Mouse (Mus musculus) lung, postnatal 36 days (tissue): ENCODE results near the gene Gas2l3.

Source experiments
- DNase-seq: peaks from one replicate; pipeline ENCODE4 v3.0.0; 2022; ENCODE audit warnings: mixed read lengths

The Gas2l3 gene

DNA sequence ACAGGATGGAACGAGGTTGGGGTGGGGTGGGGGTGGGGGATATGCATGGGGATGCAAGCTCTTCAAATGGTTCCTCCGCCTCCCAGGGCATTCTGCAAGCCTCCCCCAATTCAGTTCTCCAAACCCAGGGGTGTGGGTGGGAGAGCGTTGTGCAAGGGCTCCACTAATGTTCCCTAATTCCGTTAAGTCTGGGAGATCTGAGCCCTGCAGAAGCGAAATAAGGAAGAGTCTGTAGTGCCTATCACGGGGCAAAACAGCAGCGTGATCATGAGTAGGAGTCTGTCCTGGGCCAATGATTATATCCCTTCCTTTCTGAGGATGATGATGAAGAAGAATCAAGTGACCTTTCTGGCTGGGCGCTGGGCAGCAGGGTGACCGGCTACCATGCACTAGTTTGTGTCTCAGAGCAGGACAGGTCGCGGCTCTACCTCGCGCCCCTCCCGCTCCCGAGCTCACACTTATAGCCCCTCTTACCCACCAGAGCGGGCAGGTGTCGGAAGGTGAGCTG is 598 bp downstream of the Gas2l3 start:
- DNase-seq = peak; percentile 73

DNA sequence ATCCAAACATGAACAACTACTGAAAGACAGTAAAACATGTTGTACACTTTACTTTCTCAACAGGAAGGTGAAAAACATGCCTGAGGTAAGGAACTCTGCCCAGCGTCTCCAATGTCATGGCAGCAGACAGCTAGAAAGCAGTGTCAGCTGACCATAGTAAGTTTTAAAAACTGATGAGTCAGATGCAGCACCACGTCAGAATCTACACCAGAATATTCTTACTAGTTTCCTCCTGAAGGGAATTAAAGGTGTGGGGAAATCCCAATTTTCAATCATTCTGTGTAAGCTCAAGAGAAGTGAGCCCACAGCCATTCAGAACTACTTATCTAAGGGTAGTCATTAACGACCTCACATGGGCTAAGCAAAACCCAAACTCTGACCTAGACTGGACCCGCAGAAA is 1.1 kb downstream of the Gas2l3 start:
- no peak for DNase-seq

DNA sequence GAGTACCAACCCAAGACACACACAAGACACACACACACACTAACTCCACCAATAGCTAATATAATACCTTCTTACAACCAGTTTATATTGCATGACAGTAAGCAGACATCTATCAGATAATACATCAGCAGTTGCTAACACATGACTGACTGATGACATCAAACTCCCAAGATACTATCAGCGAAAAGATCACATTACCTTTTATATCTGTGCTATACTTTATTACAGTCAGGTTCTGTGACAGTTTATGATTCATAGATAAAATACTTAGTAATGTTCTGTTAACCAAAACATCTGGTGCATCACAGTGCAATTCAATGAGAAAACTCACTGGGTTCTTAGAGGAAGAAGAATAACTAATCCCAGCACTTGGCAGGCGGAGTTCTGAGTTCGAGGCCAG is 1.8 kb downstream of the Gas2l3 start:
- no peak for DNase-seq

DNA sequence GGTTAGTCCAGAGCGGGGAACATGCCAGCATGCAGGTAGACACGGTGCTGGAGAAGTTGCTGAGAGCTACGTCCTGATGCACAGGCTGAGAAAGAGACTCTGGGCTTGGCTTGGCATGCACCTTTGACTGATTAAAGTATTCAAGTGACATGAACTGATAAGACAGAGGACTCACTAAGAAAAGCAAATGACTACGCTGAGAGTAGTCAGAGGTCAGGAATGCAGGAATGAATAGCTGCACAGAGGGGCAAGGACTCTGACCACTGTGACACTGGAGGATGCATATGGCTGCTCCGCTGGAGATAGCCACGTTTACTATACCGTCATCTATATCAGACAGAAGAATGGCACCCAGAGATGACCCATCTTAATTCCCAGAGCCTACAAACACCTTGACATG is 4.4 kb downstream of the Gas2l3 start:
- no peak for DNase-seq

DNA sequence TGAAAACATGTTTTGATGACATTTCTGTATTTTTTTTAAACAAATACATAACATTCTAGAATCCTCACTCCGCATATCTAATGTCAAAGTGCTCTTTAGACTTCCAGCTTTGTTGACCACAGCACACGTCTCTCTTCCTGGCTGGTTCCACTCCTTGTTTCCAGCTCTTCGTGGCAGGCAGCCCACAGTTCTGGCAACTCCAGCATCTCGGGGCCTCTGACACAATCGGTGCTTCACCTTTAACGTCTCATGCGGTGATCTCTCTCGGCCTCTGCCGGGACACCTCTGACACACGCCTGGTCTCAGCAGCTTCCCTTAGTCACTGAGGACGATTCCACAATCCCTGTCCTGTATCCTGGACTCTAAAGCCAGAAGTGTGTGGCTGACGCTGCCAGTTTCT is 5.8 kb downstream of the Gas2l3 start:
- no peak for DNase-seq

DNA sequence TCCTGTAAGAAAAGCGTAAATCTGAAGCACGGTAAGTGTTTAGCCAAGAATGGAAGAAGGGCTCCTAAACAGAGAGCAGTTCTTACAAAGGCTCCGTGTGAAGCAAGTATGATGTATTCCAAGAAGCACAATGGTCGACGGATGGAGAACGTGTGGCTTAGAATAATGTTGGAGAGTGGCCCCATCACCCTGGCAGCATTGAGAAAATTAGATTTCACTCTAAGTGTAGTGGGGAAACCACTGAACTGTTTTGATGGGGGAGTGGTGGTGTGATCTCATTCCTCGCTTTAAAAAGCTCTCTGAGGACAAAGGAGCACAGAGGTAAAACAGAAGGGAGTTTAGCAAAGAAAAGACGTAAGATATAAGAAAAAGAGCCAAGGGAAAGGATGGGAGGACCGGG is 6.3 kb downstream of the Gas2l3 start:
- no peak for DNase-seq

DNA sequence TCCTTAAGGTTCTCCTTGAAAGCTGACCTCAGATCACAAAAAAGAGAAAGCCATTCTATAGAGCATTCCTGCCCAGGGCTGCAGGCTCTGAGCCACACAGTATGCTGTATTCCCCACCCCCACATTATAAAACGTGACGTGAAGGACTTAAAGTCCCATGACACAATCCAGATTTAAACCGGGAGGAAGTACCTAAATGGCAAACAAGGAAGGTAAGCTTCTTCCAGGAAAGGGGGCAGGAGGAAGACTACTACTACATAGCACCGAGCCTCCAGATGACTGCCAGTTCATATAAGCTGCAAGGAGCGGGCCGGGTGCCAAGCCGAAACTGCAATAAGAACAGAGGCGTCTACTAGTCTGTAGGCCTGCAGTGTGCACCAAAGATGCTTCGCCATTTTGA is 7.8 kb downstream of the Gas2l3 start:
- no peak for DNase-seq

DNA sequence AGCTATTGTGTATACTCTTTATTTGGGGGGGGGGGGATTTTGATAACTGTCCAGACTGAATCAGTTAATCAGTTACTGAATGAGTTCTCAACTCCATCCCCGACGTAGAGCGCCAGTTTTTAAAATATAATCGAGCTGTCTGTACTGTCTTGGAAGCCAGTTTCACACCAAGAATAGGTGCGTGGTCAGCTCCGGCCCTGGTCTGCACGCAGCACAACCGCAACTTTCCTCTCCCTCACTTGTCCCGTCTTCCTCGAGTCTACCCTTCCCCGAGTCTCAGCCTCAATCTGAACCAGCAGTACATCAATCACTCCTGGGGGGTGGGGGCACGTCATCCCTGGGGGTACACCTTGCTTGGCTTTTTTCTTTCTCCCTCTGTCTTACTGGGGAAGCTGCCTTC is 8.4 kb downstream of the Gas2l3 start:
- DNase-seq = no peak

DNA sequence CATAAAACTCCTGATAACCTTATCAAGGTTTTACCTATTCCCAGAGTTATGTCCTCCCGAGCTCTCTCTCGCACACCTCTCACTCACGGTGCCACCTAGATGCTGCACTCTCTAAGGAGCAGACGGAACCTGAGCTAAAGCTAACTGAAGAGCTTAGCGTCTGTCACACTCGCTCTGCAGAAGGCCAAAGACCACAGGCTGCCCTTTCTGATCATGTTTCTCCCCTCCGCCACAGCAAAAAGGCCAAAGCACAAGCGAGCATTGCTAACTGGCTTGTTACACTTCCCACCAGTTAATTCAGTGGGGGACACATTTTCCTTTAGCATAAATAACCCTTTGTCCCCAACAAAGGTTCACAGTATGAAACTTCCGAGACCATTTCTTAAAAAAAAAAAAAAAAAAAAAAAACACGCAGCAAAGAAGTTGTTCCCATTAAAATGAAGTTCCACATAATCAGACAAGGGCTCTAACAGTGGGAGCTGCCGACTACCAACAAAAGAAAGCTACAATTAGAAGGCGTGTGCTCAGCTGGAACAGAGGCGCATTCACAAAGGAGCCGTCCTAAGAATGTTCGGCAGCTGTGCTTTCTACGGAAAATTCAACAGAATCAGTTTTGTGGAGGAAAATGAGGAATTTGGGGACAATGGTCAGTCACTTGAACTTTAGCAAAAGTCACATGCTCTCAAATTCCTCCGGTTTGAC is 9.1 kb downstream of the Gas2l3 start:
- no peak for DNase-seq

DNA sequence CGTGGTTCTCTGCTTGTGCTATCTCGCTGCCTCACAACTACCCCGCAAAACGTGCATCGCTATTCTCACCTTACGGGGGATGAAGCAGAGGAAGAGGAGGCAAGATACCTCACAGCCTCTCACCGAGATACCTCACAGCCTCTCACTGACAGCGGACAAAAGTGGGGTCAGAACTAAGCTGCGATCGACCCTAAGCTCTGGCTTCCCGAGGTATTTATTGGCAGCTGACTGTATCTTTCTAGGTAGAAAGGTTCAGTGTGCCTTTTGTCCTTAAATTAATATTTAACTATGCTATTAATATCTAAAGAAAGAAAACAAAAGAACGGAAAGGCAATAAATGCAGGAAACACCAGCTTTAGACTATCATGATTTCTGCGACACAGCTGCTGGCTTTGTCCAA is 11.0 kb downstream of the Gas2l3 start:
- no peak for DNase-seq

DNA sequence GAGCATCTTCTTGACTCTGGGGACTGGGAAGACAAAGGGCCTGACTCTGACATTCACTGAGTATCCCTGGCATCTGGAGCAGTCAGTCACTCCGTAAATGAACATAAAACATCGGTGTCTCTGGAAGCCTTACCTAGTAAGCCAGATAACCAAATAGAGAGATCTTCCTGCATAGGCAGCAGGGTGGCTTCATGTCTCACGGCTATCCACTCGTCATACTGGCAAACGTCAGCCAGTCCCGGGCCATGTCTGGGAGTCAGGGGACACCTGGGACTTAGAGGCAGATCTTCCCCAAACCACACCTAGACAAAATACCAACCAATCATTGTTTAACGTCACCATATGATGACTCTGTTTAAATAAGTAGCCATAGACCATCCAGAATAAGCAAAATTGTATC is 13.0 kb downstream of the Gas2l3 start:
- no peak for DNase-seq

DNA sequence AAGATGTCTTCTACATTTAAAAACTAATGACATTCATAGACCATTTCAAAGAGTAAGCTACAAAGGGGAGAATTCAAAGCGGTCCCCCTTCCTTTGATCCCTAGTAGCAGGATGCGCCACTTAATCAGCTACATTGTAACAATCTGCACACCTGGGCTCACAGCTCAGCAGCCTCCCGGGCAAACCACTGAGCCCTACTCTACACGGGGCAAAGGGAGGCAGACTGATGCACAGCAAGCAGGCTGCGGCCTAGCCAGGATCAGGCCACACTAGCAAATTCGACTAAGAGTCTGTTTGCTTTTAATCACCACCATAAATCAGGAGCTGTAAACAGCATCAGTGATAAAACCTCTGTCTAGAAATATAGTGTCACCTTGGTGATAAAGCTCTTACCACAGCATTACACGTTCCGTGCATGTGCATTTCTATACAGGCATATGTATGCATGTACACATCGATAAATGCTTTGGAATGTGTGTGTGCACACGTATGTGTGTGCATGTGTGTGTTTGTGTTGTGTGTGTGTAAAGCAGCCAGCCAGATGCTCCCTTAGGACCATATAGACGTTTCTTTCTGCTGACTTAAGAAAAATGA is 18.9 kb downstream of the Gas2l3 start:
- no peak for DNase-seq

DNA sequence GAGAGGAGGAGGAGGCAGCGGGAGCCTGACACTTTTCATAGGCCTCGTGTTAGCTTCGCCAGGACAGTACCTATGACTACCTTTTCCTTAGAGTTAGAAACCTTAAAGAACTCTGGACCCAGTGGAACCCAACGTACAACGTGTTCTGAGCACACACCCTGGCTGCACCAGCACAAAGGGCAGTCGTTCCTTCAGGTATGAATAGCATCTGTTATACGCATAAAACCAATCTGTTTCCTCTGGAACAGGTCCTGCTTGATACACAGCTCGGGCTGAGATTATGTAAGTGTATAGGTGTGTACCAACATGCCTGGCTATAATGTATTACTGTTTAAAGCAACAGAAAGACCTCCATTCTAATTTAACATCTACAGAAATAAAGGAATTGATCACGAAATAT is 19.6 kb downstream of the Gas2l3 start:
- no peak for DNase-seq

DNA sequence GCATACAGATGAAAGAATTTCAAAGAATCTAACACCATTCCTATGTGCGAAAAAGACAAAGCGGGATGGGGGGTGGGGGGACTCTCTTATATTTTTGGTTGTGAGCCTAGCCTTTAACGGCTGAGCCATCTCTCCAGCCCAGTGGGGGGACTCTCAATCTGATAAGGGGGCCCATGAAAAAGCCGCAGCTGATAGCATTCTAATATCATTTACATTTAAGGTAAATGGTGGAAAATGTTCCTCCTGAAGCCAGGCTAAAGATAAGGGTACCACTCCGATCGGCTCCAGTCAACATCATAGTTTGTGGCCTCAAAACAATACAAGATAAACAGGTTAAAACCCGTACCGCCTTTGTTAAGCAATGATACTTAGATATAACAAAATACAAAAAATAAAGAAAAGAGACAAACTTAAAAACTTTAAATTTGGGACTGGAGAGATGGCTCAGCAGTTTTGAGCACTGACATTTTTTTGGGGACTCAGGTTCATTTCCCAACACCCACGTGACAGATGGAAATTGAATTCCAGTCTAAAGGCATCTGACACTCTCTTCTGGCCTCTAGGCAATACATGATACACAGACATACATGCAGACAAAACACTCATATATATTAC is 20.5 kb downstream of the Gas2l3 start:
- DNase-seq = no peak

DNA sequence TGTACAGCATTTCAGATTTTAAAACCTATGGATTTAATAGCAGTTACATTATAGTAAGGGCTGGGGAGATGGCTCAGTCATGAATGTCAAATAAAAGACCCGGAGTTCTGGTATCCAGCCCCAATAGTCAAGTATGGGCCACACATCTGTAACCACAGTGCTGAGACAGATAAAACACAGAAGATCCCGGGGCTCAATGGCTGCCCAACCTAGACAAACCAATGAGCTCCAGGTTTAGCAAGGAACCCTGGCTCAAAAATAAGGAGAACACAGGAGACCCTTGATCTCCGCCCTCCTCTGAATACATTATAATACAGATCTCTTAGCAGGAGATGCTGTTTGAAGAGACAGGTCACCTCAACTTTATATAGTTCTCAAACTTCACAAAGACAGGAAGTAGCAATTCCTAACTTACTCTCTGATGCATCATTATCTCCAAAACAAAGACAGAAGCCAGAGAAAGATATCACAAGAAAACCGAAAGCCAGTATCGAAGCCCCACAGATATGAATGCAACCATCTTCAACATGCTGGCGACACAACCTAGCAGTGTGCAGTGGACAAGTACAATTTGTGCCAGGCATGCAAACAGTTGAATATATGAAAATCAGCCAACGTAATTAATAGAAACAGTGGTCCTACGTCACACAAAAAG is 21.1 kb downstream of the Gas2l3 start:
- DNase-seq = no peak

DNA sequence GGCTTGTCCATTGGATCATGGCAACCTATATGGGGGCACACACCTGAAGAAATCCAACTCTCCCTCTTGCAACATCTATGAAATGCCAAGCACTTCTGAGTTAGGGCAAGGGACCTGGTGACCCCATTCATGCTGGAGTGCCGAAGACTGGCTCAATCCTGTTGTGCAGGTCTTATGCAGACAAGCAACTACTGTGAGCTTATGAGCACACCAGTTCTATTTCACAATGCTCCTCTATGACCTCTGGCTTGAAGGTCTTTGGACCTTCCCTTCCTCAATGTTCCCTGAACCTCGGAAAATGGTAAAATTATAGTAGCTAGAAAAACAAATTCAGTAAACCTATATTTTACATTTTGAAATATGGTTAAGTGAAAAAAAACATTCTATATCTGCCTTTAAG is 25.8 kb downstream of the Gas2l3 start:
- no peak for DNase-seq

DNA sequence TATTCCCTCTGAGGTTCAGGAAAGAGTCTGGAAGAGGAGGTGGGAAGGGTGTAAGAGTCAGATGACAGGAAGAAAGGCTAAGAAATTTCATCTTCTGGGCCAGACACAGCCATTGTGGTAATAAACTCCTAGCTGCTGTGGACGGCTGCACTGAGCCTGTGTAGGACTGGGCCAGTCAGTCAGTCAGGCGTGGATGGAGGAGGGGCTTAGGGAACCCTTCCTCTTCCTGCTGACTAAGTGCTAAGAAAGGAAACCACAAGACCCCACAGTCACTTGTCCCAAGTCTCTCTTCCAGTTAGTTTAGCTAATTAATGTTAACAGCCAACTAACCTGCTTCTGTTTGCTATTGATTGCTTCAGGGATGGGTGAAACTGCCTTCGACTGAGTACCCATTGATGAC is 28.3 kb downstream of the Gas2l3 start:
- DNase-seq = no peak

DNA sequence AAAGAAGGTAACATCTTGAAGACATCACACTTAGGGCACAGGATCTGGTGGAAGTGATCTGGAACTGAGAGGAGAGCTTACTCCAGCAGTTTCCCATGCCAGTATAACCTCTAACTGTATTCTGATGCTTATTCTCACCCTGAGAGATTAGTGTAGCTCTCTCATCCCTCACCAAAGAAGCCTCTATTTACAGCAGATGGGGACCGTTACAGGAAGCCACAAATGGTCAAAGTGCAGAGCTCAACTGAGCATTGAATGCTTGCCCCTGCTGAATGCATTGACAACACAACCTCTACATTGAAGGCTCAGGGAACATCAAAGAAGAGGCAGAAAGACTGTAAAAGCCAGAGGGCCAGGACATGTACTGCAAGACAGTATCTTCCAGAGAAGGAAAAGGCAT is 36.2 kb downstream of the Gas2l3 start:
- DNase-seq = no peak

DNA sequence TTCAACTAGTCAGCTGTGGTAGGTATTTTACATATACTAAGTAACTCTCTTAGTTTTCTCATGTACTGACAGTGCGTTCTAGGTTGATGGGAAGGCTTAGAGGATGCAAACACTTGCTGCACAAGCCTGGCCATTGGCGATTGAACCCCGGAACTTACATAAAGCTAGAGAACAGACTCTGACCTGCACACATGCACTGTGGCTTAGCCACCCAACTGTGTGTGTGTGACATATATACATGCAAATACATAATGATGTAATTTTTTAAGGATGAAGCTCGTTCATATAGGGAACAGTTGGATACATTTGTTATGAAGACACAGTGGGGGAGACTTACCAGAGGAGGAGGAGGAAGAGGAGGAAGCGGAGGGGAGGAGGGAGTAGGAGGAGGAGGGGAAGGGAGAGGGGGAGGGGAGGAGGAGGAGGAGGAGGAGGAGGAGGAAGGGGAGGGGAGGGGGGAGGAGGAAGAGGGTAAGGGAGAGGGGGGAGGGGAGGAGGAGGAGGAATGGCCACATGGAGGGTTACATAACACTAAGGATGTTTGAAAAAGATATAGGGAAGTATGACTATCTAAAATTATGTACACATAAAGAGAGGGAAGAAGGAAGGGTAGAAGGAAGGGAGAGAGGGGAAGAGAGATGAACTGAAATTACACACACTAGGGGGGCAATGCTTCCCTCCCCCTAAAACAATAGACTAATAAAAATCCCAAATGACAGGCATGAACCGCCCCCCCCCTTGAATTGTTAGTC is 36.9 kb downstream of the Gas2l3 start:
- DNase-seq = no peak

DNA sequence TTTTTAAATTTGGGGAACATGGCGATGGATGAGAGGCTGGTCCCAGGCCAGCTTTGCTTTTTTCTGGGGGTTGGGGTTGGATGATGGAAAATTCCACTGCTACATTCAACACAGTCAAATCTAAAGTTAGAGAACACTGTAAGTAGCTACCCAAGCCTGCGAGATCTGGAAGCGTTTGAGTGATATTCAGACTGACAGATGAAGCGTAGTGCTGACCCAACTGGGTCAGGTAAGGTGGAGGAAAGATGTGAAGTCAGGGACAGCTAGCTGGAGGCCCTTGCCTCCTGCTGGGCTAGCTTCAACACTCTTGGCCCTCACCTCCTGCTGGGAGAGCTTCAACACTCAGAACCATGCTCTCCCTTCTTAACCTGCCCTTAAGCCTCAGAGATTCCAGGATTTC is 38.8 kb downstream of the Gas2l3 start:
- DNase-seq = no peak

DNA sequence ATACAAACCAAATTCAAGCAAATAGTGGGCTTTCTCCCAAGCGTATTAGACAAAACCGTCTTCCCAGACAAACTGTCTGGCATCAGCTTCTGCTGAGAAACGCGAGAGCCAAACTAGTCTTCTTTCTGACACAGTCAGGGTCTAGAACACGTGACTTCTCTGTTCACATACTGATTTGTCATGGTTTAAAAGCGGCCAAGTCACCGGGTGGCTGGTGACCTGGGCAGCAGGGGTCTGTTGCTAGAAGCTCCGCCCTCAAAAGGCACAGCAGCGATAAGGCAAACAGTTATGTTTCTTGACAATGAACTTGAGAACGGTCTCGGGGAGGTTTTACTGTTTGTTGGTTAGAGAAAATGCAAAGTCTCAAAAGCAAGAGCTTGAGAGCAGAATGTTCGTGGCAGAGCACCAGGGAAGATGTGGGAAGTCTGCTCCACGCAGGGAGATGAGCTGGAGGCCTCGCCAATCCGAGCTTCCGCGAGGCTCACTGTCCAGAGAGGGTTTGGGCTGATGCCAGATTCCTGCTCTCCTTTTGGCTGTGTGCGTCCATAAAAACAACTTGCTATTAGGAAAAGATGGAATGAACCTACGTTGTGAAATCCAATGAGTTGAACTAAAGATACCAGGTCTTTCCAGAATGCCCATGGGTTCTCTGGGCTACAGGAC is 43.0 kb downstream of the Gas2l3 start:
- peak; percentile 30 for DNase-seq

DNA sequence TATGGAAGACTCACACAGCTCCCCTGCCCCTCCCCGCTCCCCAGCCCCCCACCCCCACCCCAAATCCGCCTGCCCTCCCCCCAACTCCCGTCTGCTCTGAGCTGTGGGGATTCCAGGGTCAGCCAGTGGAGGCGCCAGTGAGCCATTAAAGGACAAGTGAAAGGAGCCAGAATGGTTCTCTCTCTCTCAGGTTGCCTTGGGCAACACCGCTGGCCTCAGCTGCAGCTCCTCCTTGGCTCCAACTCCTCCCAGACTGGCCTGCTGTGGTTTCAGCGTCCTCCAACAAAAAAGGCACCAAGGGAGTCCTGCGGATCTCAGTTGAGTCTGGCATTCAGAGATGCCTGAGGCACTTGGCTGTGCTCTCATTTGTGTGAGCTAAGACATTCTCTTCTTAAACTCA is 47.9 kb downstream of the Gas2l3 start:
- DNase-seq = peak; percentile 31

DNA sequence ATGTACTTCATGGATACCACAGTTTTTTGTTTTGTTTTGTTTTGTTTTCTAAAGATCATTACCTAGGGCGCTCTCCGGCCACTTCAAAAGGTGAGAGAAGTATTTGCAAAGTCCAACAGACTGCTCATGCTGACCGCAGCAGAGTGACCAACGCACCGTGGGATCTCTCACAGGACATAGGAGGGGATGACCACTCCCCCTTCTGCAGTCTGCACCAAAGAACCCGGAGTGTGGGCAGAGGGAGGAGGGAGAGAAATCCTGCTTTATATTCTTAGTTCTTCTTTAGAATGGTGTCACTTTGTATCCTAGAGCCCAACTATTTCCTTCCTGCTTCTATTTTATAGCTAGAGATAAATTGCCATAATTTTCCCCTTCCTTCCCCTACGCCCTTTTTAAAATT is 48.4 kb downstream of the Gas2l3 start:
- DNase-seq = no peak
